Mouse (Mus musculus) Muller cell, postnatal 12 days (primary cell): Measurements from ENCODE around the gene Zc3h12d.

Experiments
- DNase-seq: peaks from one replicate; pipeline ENCODE4 v3.0.0-alpha.2; 2015; ENCODE audit errors: inconsistent ontology term

Gene Zc3h12d

DNA sequence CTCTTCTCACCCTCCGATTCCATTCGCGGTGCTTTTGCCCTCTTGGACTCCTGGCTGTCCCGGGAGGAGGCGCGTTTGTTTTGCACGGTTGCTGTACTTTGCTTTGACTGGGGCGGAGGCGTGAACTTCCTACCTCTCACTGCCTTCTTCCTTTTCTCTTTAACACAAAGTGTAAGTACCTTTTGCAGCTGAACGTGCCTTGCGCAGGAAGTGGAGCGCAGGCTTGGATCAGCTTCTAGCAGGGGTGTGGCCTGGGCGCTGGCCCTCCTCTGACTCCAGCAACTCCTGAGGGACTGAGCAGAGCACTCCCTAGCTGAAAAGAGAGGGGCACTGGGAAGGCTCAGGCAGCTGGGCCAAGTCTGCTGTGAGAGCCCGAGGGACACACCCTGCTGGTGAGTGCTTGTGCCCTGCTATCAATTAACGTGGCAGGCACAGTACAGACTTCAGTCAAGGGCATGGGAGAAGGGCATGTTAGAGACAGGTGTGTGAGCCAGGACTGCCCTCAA is at the start of gene Zc3h12d:
Gene Zc3h12d, plus strand, starts transcription at position 300 of the 506 bp plus-strand sequence.
- peak; percentile 22 for DNase-seq

DNA sequence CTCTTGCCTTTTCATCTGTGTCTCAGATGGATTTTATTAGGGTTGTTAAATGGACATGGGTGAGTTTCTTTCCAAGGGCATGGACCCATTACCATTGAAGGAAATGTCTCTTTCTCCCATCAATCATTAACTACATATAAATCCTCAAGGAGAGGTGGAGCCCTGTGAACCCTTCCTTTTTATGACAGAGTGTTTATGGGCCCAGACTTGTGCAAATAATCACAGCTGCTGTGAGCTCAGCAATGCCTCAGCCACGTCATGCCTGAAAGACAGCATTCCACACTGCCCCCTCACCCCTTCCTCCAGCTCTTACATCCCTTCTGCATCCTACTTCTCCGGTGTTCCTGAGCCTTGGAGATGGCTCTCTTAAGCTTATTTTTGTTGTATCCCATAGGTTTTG is 45.0 kb upstream of the Zc3h12d start:
- no peak for DNase-seq

DNA sequence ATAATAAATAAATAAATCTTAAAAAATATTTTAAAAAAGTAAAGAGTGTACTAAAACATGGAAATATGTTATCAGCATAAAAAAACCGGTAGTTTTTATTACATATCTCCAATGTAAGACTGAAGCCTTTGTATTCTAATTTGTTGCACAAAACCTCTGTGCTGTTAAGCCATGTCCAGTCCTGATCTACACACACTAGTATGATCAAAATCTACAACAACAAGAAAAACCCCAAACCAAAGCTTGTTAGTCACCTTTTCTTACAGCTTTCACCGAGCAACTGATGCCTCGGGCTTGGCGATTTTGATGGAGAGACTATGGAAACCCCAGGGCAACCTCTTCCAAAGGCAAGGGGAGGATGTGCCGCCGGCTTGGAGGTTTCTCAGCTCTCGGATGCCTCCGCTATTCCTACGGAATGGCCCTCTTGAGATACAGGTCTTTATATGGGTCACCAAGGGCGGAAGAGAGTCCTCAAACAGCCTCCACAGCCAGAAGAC is 40.0 kb upstream of the Zc3h12d start:
- no peak for DNase-seq

DNA sequence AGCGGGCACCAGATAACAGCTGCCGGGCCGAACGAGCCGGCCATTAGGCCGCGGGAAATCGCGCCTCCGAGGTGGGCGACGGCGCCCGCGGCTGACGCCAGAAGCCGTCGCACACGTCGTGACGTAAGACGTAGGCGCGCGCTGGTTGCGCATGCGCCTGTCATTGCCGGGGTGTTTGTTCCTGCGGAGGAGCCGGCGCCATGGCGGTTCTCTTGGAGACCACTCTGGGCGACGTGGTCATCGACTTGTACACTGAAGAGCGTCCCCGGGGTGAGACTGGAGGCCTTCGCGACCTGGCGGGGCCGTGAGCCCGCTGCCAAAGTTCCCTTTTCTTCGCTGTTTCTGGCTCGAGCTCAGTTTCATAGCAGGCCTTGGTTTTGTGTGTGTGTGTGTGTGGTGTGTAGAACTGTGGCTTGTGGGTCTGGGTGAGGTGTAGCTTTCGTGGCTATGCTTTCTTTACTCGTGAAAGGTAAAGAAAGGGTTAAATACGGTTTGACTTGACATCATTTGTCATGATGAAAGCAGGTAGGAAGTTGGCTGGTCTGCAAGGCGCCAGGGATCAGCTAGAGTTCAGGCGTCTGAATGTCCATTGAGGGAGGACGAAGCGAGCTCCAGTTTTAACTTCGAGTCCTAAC is 39.4 kb upstream of the Zc3h12d start, which contains the start of the genes Ginm1 and Ppil4:
Gene Ginm1, minus strand, starts transcription at position 74 of the 635 bp plus-strand sequence.
Gene Ppil4, plus strand, starts transcription at position 141 of the 635 bp plus-strand sequence.
- DNase-seq: peak; percentile 89

DNA sequence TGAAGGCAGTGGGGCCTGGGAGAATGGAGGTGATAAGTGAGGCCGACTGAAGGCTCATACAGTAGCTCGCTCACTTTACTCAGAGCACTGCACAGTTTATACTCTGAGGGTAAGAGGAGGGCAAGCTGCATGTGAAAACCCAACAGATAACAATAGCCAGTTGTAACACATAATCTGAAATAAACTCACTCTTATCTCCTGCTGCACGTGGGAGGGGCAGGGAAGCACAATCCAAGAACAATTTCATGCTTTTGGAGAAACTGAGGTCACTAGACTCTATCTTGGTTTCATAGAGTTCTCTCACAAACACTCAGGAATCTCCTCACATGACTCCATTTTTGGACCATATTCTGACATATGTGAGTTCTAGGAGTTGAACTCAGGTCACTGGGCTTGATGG is 31.0 kb upstream of the Zc3h12d start:
- no peak for DNase-seq

DNA sequence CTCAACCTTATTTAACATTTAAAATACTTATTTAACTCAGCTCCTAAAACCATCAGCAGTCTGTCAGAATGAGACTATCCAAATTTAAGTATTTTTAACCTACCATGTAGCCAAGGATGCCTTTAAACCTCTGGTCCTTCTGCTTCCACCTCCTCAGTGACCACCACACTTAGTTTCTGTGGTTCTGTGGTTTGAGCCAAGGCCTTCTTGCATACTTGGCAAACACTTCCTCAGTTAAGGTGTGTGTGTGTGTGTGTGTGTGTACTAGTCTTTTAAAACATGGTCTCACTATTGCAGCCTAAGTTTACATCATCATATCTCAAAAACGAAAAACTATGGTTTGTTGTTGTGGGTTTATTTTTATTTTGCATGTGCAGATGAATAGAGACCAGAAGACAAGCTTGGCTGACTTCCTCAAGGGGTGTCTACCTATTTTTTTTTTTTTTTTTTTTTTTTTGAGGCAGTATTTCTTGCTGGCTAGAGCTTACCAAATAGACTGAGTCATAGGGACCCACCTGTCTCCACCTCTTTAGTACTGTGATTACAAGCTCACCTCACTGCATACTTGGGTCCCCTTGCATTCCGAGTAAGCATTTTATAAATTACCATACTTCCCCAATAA is 29.6 kb upstream of the Zc3h12d start:
- DNase-seq: no peak

DNA sequence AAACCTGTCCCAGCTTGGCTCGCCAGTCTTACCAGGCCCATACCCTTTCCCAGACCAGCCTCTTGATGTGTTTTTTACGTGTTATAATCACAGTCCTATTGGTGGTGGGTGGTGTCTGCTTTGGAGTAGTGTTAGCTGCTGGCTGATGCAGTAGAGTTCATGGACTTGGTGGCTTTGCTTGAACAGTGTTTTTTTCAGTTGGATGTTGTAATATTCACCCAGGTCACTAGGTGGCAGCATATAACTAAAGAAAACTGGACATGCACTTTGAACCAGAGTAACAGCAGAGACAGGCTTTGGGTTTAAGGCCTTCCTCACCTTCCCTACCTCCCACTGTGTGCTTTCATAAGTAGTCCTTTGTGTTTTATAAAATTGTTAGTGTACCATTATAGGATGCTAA is 22.3 kb upstream of the Zc3h12d start:
- DNase-seq: peak; percentile 67

DNA sequence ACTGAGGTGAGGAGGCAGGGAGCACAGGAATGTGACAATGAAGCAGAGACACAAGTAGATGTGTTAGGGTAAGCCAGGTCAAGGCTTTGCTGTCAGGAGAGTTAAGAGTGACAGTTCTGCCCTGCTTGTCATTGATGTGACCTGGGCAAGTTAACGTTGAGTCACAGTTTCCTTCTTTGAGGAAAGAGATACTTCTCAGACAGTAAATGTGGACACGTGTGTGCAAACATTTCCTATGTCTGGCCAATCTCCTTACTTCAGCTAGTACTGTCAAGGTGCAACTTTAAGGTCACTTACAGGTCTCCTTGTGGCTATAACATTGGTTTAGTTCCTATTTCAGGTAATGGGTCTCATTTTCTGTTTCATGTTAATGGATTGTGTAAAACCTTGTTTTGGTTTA is 15.8 kb upstream of the Zc3h12d start:
- DNase-seq: no peak

DNA sequence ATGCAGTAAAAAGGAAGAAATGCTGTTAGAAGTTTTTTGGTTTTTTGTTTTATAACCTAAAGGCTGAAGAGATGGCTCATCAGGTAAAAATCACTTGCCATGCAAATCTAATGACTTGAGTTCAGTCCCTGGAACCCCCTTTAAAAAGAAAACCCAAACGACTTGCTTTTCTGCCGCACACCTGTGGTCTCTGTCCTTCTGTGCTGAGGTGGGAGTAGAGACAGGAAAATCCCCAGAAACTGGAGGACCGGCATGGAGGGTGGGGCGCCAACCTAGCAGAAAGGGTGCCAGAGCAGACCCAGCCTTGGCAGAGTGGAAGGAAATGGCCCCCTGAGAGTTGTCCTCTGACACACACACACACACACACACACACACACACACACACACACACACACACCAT is 13.6 kb upstream of the Zc3h12d start:
- no peak for DNase-seq

DNA sequence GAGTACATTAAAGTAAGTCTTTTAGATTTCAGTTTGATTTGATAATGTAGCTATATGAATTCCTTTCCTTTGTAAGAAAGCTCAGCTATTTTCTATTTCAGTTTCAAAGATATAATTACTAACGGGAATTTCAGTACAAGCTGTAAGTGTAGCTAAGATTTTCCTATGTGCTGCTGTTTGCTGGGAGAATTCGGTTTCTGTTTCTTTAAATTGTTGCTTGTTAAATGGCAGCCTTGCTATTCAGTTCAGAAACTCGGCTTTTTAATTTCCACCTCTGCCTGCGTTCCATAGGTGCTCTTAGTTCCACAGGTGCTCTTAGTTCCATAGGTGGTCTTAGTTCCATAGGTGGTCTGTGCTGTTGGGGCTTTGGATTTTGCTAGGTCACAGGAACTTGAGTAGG is 13.1 kb upstream of the Zc3h12d start:
- DNase-seq: no peak

DNA sequence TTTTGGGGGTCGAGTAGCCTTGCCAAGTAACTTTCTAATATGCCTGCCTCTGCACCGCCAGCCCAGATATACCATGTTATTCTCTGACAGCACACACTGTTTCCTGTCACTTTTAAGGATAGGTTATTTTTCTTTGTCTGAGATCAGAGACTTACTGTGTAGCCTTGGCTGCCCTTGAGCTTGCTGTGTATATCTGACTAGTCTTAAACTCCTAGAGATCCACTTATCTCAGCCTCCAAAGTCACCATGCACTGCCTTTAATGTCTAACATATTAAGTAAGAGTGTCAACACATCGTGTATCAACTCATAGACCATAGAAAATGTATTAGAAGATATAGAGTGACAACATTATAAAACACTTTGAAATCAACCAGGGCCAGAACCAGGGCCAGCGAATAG is 12.7 kb upstream of the Zc3h12d start:
- no peak for DNase-seq

DNA sequence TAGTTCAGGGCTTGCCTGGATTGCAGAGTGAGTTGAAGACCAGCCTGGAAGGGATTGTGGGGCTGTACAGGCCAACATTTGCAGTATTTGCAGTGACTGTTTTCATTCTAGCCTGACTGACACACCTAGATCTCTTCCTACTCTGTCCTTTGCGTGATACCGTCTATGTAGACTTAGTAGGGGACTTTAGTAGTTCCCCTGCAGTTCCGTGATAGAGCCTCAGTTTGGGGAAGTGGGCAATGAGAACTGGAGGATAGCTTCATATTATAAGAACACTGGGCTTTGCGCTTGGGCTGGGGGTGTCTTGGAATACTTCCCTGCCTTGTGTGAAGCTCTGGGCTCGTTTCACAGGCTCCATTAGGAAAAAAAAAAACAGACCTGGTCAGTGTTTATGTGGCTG is 12.1 kb upstream of the Zc3h12d start:
- no peak for DNase-seq

DNA sequence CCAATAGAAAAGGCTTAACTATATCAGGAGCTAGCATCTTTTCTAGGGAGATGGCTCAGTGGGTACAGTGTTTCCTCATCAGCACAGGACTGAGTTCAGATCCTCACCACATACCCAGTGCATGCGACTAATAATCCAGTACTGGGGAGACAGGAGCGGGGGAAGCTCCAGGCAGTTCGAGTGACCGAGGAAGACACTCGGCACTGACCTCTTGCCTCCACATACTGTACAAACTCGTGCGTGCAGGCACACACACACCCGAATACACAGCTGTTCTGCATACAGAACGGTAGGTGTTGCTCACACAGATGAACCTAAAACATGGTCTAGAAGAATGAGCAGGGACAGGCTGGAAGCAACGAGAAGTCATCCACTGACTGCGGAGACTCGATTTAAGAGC is 10.3 kb upstream of the Zc3h12d start:
- no peak for DNase-seq

DNA sequence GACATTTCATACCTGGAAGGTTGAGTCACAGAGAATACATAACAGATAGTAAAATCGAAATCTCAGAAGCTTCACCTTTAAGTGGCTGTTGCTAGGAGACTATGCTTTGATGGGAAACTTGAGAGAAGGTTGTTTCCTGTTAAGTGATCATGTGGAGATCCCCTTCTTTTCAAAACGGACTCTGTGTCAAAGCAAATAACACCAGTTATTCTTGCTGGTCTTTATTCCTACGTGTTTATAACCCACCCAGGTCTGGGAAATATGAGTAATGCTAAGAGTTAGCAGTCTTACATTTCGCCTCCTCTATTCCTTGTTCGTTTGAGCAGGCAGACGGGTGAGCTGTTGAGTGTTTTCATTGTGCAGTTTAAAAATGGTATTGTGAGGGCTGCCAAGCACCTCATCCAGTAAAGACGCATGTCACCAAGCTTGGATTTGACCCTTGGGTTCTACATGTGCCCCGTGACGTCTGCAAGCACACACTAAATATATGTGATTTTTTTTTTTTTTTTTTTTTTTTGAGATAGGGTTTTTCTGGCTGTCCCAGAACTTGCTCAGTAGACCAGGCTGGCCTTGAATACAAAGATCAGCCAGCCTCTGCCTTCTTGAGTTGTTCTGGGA is 7.5 kb upstream of the Zc3h12d start:
- DNase-seq: no peak

DNA sequence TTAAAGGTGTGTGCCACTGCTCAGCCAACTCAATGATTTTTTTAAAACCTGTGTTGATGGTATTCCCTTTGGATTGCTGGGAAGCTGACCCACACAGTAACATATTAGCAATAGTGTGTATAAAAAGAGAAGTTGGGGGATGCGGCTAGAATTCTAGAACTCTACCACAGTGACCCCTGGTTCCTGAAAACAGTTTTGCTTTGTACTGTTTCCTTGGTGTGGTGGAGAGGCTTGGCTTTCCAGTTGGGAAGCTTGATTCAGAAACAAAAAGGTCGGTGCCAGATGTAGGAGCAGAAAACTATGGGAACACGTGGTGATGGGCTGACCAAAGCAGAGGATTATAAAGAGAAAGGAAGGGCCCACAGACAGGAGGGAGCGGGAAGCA is 7.0 kb upstream of the Zc3h12d start:
- no peak for DNase-seq

DNA sequence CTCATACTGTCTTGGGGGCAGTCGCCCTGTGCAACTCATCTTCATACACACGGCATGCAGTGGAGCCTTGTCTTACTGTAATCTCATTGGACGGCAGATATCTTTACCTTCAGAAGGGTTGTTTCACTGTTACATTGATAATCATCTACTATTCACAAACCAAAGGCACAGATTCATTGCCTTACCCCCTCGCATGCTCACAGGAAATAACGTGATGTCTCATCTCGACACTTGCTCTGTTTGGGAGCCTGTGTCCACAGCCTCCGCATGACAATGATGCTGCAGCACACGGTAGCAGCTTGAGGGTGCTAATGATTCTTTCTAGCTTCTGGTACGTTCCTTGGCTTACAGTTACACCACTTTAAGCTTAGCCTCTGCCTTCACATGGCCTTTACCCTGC is 6.2 kb upstream of the Zc3h12d start:
- DNase-seq: no peak

DNA sequence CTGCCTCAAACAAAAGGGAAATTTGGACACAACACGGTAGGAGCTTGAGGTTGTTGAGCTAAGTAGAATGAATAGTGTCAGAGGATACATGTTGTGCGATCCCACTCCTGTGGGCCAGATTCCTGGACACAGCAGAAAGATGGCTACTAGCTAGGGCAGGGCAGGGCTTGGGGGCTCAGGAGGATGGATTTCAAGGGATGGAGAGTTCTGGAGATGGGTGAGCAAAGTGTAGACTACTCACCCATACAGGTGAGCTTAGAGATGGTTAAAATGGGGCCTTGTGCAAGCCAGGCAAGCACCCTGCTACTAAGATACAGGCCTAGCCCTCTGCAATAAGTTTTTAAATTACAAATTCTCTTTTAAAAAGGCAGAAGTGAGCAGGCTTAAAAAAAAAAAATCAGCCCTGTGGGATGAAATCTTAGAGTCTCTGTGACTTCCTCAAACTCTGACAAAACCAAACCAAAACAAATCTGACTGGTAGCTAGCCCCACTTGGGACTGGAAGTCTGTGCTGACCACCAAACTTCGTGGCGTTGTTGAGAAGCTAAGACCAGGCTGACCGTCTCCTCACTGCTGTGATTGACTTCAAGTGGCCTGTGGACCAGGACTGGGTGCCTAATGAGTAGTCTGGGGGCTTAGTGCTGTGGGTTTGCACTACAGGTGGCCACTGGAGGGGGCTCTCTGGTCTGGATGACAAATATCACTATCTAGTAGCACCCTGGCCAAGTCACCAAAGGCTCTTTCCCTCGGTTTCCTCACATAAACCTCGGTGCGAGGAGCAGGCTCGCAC is 1.3 kb downstream of the Zc3h12d start:
- DNase-seq: no peak

DNA sequence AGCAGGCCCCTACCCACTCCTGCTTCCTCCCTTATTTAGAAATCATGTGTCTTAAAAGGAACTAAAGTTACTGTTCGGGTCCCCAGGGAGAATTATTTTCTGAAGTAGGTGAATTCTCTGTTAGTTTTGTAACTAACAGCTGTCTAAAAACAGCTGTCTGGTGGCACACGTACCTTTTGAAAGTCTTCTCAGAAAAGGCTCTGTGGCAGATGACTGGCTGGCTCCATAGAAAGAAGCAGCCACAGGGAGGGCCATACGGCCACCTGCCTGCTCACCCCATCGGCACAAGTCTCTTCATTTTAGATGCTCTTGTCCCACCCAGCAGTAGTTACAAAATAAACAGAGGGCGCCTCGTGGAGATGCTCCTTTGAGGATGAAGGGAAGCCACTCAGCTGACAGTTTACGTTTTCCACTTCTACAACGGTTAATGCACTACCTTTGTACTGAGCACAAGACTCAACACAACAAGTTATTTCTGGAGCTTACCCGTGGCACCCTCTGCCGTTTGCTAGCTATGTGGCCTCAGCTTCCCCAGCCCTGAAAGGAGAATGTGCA is 2.5 kb downstream of the Zc3h12d start:
- DNase-seq: no peak

DNA sequence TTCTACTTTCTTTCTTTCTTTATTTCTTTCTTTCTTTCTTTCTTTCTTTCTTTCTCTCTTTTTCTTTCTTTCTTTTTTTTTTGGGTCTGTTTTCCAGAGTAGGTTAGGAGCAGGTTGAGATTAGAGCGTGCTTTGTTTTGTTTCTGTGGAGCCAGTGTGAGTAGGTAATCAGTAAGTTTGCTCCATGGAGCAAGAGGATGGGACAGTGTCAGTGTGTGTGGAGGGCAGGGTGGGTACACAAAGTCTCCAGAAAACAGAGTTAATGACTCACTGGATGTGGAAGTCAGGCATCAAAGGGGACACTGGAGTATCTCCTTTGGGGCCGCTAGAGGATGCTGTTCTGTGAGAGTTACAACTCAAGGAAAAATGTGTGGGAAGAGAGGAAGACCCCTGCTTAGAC is 4.6 kb downstream of the Zc3h12d start:
- no peak for DNase-seq

DNA sequence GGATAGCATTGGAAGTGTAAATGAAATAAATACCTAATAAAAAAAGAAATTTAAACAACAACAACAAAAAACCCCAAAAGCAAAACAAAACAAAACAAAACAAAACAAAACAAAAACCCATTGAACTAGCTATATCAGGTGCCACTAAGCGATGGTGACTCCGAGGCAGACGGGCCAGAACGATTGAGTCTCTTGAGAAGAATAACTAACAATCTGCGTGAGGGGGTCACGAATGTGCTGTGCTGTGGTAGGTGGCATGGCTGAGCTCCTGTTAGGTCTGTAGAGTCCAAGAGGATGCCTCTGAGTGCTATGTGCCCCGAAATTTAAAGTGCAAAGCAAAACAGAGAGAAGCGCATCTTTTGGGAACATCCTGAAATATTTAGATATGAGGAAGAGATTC is 5.2 kb downstream of the Zc3h12d start:
- DNase-seq: no peak

DNA sequence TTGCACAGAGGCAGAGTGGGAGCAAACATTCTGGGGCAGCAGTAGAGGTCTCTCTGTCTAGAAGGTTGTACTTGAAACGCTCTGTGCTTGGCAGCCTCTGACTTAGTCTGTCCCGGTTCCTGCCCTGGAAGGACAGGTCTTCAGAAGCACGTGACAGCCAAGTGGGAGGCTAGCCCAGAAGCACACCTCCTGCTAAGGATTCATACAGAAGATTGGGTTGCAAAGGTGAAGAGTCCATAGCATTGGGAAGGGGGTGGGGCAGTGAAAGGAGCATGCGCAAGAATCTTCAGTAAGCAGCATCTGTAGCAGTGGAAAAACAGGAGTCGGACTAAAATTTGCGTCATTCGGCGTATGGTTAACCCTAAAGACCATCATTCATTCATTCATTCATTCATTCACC is 5.8 kb downstream of the Zc3h12d start:
- DNase-seq: no peak
